Mouse (Mus musculus): ENCODE data around the gene Rraga. TPM values are rescaled to one million over a fixed set of nuclear protein-coding genes. Genes with fewer than 3 reads are reported as not detected.

Gene Rraga
- total and polyA plus RNA-seq, 3 experiments, result 9.6 to 182 (median 68.7) TPM

DNA sequence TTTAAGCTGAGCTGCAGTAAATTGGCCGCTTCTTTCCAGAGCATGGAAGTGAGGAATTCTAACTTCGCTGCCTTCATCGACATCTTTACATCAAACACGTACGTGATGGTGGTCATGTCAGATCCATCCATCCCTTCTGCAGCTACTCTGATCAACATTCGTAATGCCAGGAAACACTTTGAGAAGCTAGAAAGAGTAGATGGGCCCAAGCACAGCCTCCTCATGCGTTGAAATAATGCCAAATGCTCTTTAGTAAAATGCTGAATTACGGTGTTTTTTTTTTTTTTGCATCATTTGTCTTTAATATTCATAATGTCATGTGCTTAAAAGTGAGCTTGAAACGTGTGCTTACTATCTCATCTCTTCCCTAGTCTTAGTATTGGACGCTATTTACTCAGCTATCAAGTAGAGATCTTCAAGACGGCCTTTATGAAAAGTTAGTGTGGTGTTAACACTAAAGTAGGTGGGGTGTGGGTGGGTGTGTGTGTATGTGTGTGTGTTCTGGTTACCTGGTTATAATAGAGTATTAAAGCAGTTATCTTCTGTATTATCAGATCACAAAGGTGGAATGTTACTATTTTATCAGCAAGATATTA lies 1.3 kb downstream of the Rraga start:
- H3K27me3 ChIP-seq (ENCODE audit: control insufficient read depth in 1 of 2, insufficient read depth in 2 of 2, low read length in 2 of 2), result no peaks in the 10 kb centered on the region
- peaks cover 25% of the 10 kb centered on the region for H3K79me2 ChIP-seq (ENCODE audit: control insufficient read depth, insufficient read depth, low read length, poor library complexity)
- peaks cover 0 to 7% of the 10 kb centered on the region in 2 experiments; a peak in 3 of 4 replicates for H3K4me1 ChIP-seq (ENCODE audit: control insufficient read depth in 1 of 2, insufficient read depth in 2 of 2, low read length in 2 of 2)
- peak overlapping the region; percentile 61 to 70 for H3K4me3 ChIP-seq (ENCODE audit: control insufficient read depth in 1 of 2, insufficient read depth in 1 of 2, low read depth in 2 of 2, low read length in 2 of 2)
- peaks cover 0 to 15% of the 10 kb centered on the region in 2 experiments; a peak in 2 of 4 replicates for H3K36me3 ChIP-seq (ENCODE audit: control insufficient read depth in 1 of 2, insufficient read depth in 2 of 2, low read length in 2 of 2)
- DNase-seq (ENCODE audit: low read depth, low spot score), result peak; percentile 64
- H3K9ac ChIP-seq (ENCODE audit: control insufficient read depth, low read depth, low read length, poor library complexity, severe bottlenecking), result peak overlapping the region; percentile 75
- H3K9me3 ChIP-seq (replicated peaks; ENCODE audit: insufficient read depth, low read length), result no peaks in the 10 kb centered on the region
- H3K27ac ChIP-seq (ENCODE audit: control insufficient read depth, low read depth, low read length), result peak overlapping the region; percentile 74; the same call in 1 of the 2 replicates
- TF ChIP-seq MAFK (IDR thresholded peaks at IDR 0.05; ENCODE audit: borderline replicate concordance, low read depth, low read length) (0 out of 2 replicates have a peak, but pooled peaks have one; percentile 7), ELF1 (IDR thresholded peaks at IDR 0.05; ENCODE audit: low read depth, low read length) (no peak), GATA1 (IDR thresholded peaks at IDR 0.05; ENCODE audit: low read depth, low read length) (peak; percentile 26; the same call in 1 of the 2 replicates), USF1 (IDR thresholded peaks at IDR 0.05; ENCODE audit: low read depth, low read length) (no peak), MAZ (IDR thresholded peaks at IDR 0.05; ENCODE audit: low read depth, low read length) (no peak), CHD2 (IDR thresholded peaks at IDR 0.05; ENCODE audit: low read length) (no peak; the same call in 1 of the 2 replicates), MAX (IDR thresholded peaks at IDR 0.05; ENCODE audit: low read length) (peak; percentile 44; the same call in 1 of the 2 replicates), KAT2A (conservative IDR thresholded peaks at IDR 0.05; ENCODE audit: low read depth, low read length) (peak; percentile 18; the same call in 1 of the 2 replicates), ZNF384 (IDR thresholded peaks at IDR 0.05; ENCODE audit: low read depth, low read length) (no peak), CHD1 (IDR thresholded peaks at IDR 0.05; ENCODE audit: low read depth, low read length) (peak; percentile 96), SMC3 (IDR thresholded peaks at IDR 0.05; ENCODE audit: low read depth, low read length) (no peak), HCFC1 (IDR thresholded peaks at IDR 0.05; ENCODE audit: low read depth, low read length) (0 out of 2 replicates have a peak, but pooled peaks have one; percentile 24), ZMIZ1 (IDR thresholded peaks at IDR 0.05; ENCODE audit: low read depth, low read length) (0 out of 2 replicates have a peak, but pooled peaks have one; percentile 30), POLR2AphosphoS2 (IDR thresholded peaks at IDR 0.05; ENCODE audit: low read length) (peak; percentile 53)

DNA sequence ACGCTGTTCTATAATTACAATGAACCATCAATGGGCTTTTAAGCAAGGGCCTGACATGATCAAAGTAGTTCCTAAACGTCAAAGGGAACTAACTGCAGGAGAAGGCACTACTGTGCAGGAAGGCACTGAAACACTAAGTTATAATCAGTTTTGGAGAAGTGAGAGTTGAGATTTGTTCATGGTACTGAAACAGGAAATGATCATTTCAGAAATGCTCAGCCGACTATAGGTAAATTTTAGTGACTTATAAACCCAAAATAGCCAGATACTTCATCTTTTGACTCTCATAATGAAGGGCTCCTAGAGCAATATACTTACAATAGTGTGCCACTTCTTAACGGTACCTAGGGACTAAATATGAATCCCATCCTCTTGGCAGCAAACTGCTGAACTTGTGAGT lies 4.6 kb downstream of the Rraga start:
- Histone ChIP-seq H3K27me3 (ENCODE audit: control insufficient read depth in 1 of 2, insufficient read depth in 2 of 2, low read length in 2 of 2) (no peaks in the 10 kb centered on the region), H3K9ac (ENCODE audit: control insufficient read depth, low read depth, low read length, poor library complexity, severe bottlenecking) (no peak overlapping the region), H3K4me1 (ENCODE audit: control insufficient read depth in 1 of 2, insufficient read depth in 2 of 2, low read length in 2 of 2) (peaks cover 0 to under 1% of the 10 kb centered on the region in 2 experiments; a peak in 2 of 4 replicates), H3K9me3 (replicated peaks; ENCODE audit: insufficient read depth, low read length) (no peaks in the 10 kb centered on the region), H3K4me3 (ENCODE audit: control insufficient read depth in 1 of 2, insufficient read depth in 1 of 2, low read depth in 2 of 2, low read length in 2 of 2) (no peak overlapping the region), H3K79me2 (ENCODE audit: control insufficient read depth, insufficient read depth, low read length, poor library complexity) (peaks cover 25% of the 10 kb centered on the region), H3K27ac (ENCODE audit: control insufficient read depth, low read depth, low read length) (no peak overlapping the region), H3K36me3 (ENCODE audit: control insufficient read depth in 1 of 2, insufficient read depth in 2 of 2, low read length in 2 of 2) (peaks cover 11 to 14% of the 10 kb centered on the region in 2 experiments)
- TF ChIP-seq NELFE (IDR thresholded peaks at IDR 0.05; ENCODE audit: low read depth, low read length) (no peak), TAL1 (IDR thresholded peaks at IDR 0.05; ENCODE audit: low read length) (no peak), POLR2A (IDR thresholded peaks at IDR 0.05; ENCODE audit: control insufficient read depth in 1 of 2, insufficient read depth in 1 of 2, low read depth in 1 of 2, low read length in 2 of 2, poor library complexity in 1 of 2) (no peak), BHLHE40 (IDR thresholded peaks at IDR 0.05; ENCODE audit: borderline replicate concordance, low read depth, low read length) (no peak), TBP (IDR thresholded peaks at IDR 0.05; ENCODE audit: low read depth, low read length) (no peak), RCOR1 (IDR thresholded peaks at IDR 0.05; ENCODE audit: low read depth, low read length) (no peak), USF1 (IDR thresholded peaks at IDR 0.05; ENCODE audit: low read depth, low read length) (no peak), ZKSCAN1 (IDR thresholded peaks at IDR 0.05; ENCODE audit: low read depth, low read length) (no peak), ZNF384 (IDR thresholded peaks at IDR 0.05; ENCODE audit: low read depth, low read length) (no peak), EP300 (IDR thresholded peaks at IDR 0.05; ENCODE audit: low read depth in 1 of 2, low read length in 2 of 2) (no peak), TCF12 (IDR thresholded peaks at IDR 0.05; ENCODE audit: low read depth, low read length) (no peak), ZC3H11A (IDR thresholded peaks at IDR 0.05; ENCODE audit: low read depth, low read length) (no peak), ELF1 (IDR thresholded peaks at IDR 0.05; ENCODE audit: low read depth, low read length) (no peak), CHD2 (IDR thresholded peaks at IDR 0.05; ENCODE audit: low read length) (no peak)
- no peak for DNase-seq (ENCODE audit: low read depth, low spot score)

All from MEL (cell line).